Mouse (Mus musculus): ENCODE results near the gene Ubl3. TPM values are rescaled to one million over a fixed set of nuclear protein-coding genes. Genes with fewer than 3 reads are reported as not detected.
A peak's percentile ranks its signal among the peaks of the same experiment; 100 is the strongest.

The Ubl3 gene
- total RNA-seq (2014; rRNA removed) (122 TPM in 2 replicates), polyA plus RNA-seq (2015; fragmentation: Nextera tagmentation; extraction: Ambion mirVana) (68.0 and 79.3 TPM in 2 replicates)

- peaks cover 16% of the 10 kb centered on the region; the same call in 1 of the 2 replicates for H3K4me1 ChIP-seq (ENCODE audit: insufficient read depth)
- H3K9ac ChIP-seq = peak within 1 kb of the TSS; percentile 76
- no peaks in the 10 kb centered on the region for H3K9me3 ChIP-seq (ENCODE audit: low read length)
- H3K27me3 ChIP-seq (ENCODE audit: insufficient read depth, low read length) = no peaks in the 10 kb centered on the region
- H3K36me3 ChIP-seq (ENCODE audit: insufficient read depth) = no peaks in the 10 kb centered on the region
- DNase-seq (peak; percentile 97), ATAC-seq (peak; percentile 94)
- TF ChIP-seq CTCF (IDR thresholded peaks at IDR 0.05; ENCODE audit: low read depth) = peak; percentile 68
- peak within 1 kb of the TSS; percentile 50 for H3K4me2 ChIP-seq (ENCODE audit: low read depth)
- peak within 1 kb of the TSS; percentile 95 for H3K27ac ChIP-seq (ENCODE audit: low read depth, low read length)
- 1% methylated on average over 91 of the region's 95 CpGs for WGBS
- peak within 1 kb of the TSS; percentile 47 for H3K4me3 ChIP-seq (ENCODE audit: low read depth, low read length)
Measured at GRCm38 (mm10) chr5:148552187-148553071, at the start of gene Ubl3. Gene Ubl3 (minus strand): TSS chr5:148552789.

- DNase-seq (no peak), ATAC-seq (no peak)
- H3K4me2 ChIP-seq (ENCODE audit: low read depth) = no peak overlapping the region
- H3K27me3 ChIP-seq (ENCODE audit: insufficient read depth, low read length) = no peaks in the 10 kb centered on the region
- H3K4me1 ChIP-seq (ENCODE audit: insufficient read depth) = no peaks in the 10 kb centered on the region
- no peak overlapping the region for H3K27ac ChIP-seq (ENCODE audit: low read depth, low read length)
- no peak for TF ChIP-seq CTCF (IDR thresholded peaks at IDR 0.05; ENCODE audit: low read depth)
- no peaks in the 10 kb centered on the region for H3K9me3 ChIP-seq (ENCODE audit: low read length)
- 48% methylated on average over 9 of the region's 9 CpGs for WGBS
- no peak overlapping the region for H3K4me3 ChIP-seq (ENCODE audit: low read depth, low read length)
- H3K36me3 ChIP-seq (ENCODE audit: insufficient read depth) = no peaks in the 10 kb centered on the region
- H3K9ac ChIP-seq = no peak overlapping the region
Measured at GRCm38 (mm10) chr5:148598376-148598775, 45.8 kb upstream of the Ubl3 start.

GRCm38 (mm10) chr5:148596086-148596753 lies 43.6 kb upstream of the Ubl3 start:
- DNase-seq (no peak), ATAC-seq (no peak)
- WGBS = 92% methylated on average over 15 of the region's 15 CpGs
- Histone ChIP-seq H3K4me3 (ENCODE audit: low read depth, low read length) (no peak overlapping the region), H3K27ac (ENCODE audit: low read depth, low read length) (no peak overlapping the region), H3K9me3 (ENCODE audit: low read length) (no peaks in the 10 kb centered on the region), H3K9ac (no peak overlapping the region), H3K27me3 (ENCODE audit: insufficient read depth, low read length) (no peaks in the 10 kb centered on the region), H3K36me3 (ENCODE audit: insufficient read depth) (no peaks in the 10 kb centered on the region), H3K4me2 (ENCODE audit: low read depth) (no peak overlapping the region), H3K4me1 (ENCODE audit: insufficient read depth) (no peaks in the 10 kb centered on the region)
- no peak for TF ChIP-seq CTCF (IDR thresholded peaks at IDR 0.05; ENCODE audit: low read depth)

- no peak overlapping the region for H3K9ac ChIP-seq
- 90% methylated on average over 1 of the region's 1 CpGs for WGBS
- H3K27me3 ChIP-seq (ENCODE audit: insufficient read depth, low read length) = no peaks in the 10 kb centered on the region
- no peak overlapping the region for H3K4me2 ChIP-seq (ENCODE audit: low read depth)
- H3K9me3 ChIP-seq (ENCODE audit: low read length) = no peaks in the 10 kb centered on the region
- no peaks in the 10 kb centered on the region for H3K4me1 ChIP-seq (ENCODE audit: insufficient read depth)
- H3K4me3 ChIP-seq (ENCODE audit: low read depth, low read length) = no peak overlapping the region
- no peaks in the 10 kb centered on the region for H3K36me3 ChIP-seq (ENCODE audit: insufficient read depth)
- ATAC-seq (no peak), DNase-seq (no peak)
- no peak for TF ChIP-seq CTCF (IDR thresholded peaks at IDR 0.05; ENCODE audit: low read depth)
- no peak overlapping the region for H3K27ac ChIP-seq (ENCODE audit: low read depth, low read length)
Measured at GRCm38 (mm10) chr5:148595459-148595751, 42.8 kb upstream of the Ubl3 start.

GRCm38 (mm10) chr5:148594693-148595458 lies 42.3 kb upstream of the Ubl3 start:
- no peaks in the 10 kb centered on the region for H3K4me1 ChIP-seq (ENCODE audit: insufficient read depth)
- DNase-seq (no peak), ATAC-seq (no peak)
- no peak overlapping the region for H3K4me3 ChIP-seq (ENCODE audit: low read depth, low read length)
- no peaks in the 10 kb centered on the region for H3K9me3 ChIP-seq (ENCODE audit: low read length)
- no peak overlapping the region for H3K4me2 ChIP-seq (ENCODE audit: low read depth)
- no peak overlapping the region for H3K27ac ChIP-seq (ENCODE audit: low read depth, low read length)
- no peaks in the 10 kb centered on the region for H3K36me3 ChIP-seq (ENCODE audit: insufficient read depth)
- H3K9ac ChIP-seq = no peak overlapping the region
- H3K27me3 ChIP-seq (ENCODE audit: insufficient read depth, low read length) = no peaks in the 10 kb centered on the region
- no peak for TF ChIP-seq CTCF (IDR thresholded peaks at IDR 0.05; ENCODE audit: low read depth)
- WGBS = 93% methylated on average over 3 of the region's 3 CpGs

GRCm38 (mm10) chr5:148593607-148594006 lies 41.0 kb upstream of the Ubl3 start:
- H3K9me3 ChIP-seq (ENCODE audit: low read length) = no peaks in the 10 kb centered on the region
- no peak overlapping the region for H3K9ac ChIP-seq
- H3K4me3 ChIP-seq (ENCODE audit: low read depth, low read length) = no peak overlapping the region
- no peak for ATAC-seq
- no peak for DNase-seq
- H3K27me3 ChIP-seq (ENCODE audit: insufficient read depth, low read length) = no peaks in the 10 kb centered on the region
- no peak for TF ChIP-seq CTCF (IDR thresholded peaks at IDR 0.05; ENCODE audit: low read depth)
- no peaks in the 10 kb centered on the region for H3K36me3 ChIP-seq (ENCODE audit: insufficient read depth)
- no peak overlapping the region for H3K27ac ChIP-seq (ENCODE audit: low read depth, low read length)
- 23% methylated on average over 4 of the region's 4 CpGs for WGBS
- H3K4me1 ChIP-seq (ENCODE audit: insufficient read depth) = no peaks in the 10 kb centered on the region
- no peak overlapping the region for H3K4me2 ChIP-seq (ENCODE audit: low read depth)

Data from forebrain, postnatal 0 days (tissue).